Mouse (Mus musculus) hindbrain, embryonic 11.5 days (tissue): ENCODE results near the gene Hpcal4. TPM values are rescaled to one million over a fixed set of nuclear protein-coding genes. Genes with fewer than 3 reads are reported as not detected.

Experiments used
- polyA plus RNA-seq: library from polyadenylated mRNA; unstranded; fragments of >200 nt; fragmentation: Nextera tagmentation; extraction: Ambion mirVana; gene quantifications from 2 replicates; pipeline ENCODE4 v1.2.1, GENCODE M21; 2014

Hpcal4 gene
- polyA plus RNA-seq, 1 experiment from 2014 or later, result 1.5 TPM

Other genes with a start within 250 kb of the Hpcal4 start
- gene Mfsd2a, start 222.0 kb upstream of the Hpcal4 start, polyA plus RNA-seq, result 25.2 and 27.0 TPM in 2 replicates
- 76.1 and 92.7 TPM in 2 replicates for gene Mycl, start 187.6 kb upstream of the Hpcal4 start, polyA plus RNA-seq
- 24.4 and 26.6 TPM in 2 replicates for gene Trit1, start 166.6 kb upstream of the Hpcal4 start, polyA plus RNA-seq
- gene Bmp8b, start 78.1 kb upstream of the Hpcal4 start, polyA plus RNA-seq, result 0.20 TPM in 1 of 2 replicates, not detected in the other
- 0.13 and 0.28 TPM in 2 replicates for gene Oxct2b, start 67.0 kb upstream of the Hpcal4 start, polyA plus RNA-seq
- gene Ppie, start 43.3 kb upstream of the Hpcal4 start, polyA plus RNA-seq, result 106 and 112 TPM in 2 replicates
- gene Nt5c1a, start 18.3 kb downstream of the Hpcal4 start, polyA plus RNA-seq, result not detected in 2 replicates
- 10.5 and 14.2 TPM in 2 replicates for gene Heyl, start 50.3 kb downstream of the Hpcal4 start, polyA plus RNA-seq
- gene Pabpc4, start 79.1 kb downstream of the Hpcal4 start, polyA plus RNA-seq, result 38.0 and 47.1 TPM in 2 replicates
- not detected in 2 replicates for gene Oxct2a, start 140.4 kb downstream of the Hpcal4 start, polyA plus RNA-seq
- gene Bmp8a, start 160.0 kb downstream of the Hpcal4 start, polyA plus RNA-seq, result 0.06 and 0.13 TPM in 2 replicates